Mouse (Mus musculus) limb, embryonic 13.5 days (tissue): ENCODE measurements around the gene Nckap5. TPM values are rescaled to one million over a fixed set of nuclear protein-coding genes. Genes with fewer than 3 reads are reported as not detected.

Experiments
- ATAC-seq: fragments of 200-750 bp; cut with Nextera tagmentation; 2 replicates; pipeline ENCODE4 v1.8.0; 2017; ENCODE audit warnings: low read depth, moderate number of reproducible peaks, moderate TSS enrichment; ENCODE audit not compliant: low FRiP score
- H3K27ac ChIP-seq: fragments of 300-500 bp; sonication (generic); 2 replicates; pipeline ENCODE4 v1.5.1; 2015; ENCODE audit warnings: inconsistent platforms, mild to moderate bottlenecking, moderate library complexity
- H3K27me3 ChIP-seq: fragments of 300-500 bp; sonication (generic); 2 replicates; pipeline ENCODE4 v1.6.1; 2015; ENCODE audit warnings: mild to moderate bottlenecking, inconsistent platforms
- H3K36me3 ChIP-seq: fragments of 300-500 bp; sonication (generic); 2 replicates; pipeline ENCODE4 v1.6.1; 2015; ENCODE audit warnings: inconsistent platforms, mild to moderate bottlenecking, moderate library complexity
- H3K4me1 ChIP-seq: fragments of 300-500 bp; sonication (generic); 2 replicates; pipeline ENCODE4 v1.6.1; 2015; ENCODE audit warnings: inconsistent platforms
- H3K4me2 ChIP-seq: fragments of 300-500 bp; sonication (generic); replicated peaks from 2 replicates; pipeline ENCODE4 v1.6.1; 2015; ENCODE audit warnings: inconsistent platforms, mild to moderate bottlenecking, moderate library complexity
- H3K4me3 ChIP-seq: fragments of 300-500 bp; sonication (generic); 2 replicates; pipeline ENCODE4 v1.5.1; 2015; ENCODE audit warnings: moderate library complexity, mild to moderate bottlenecking, inconsistent platforms
- H3K9ac ChIP-seq: fragments of 300-500 bp; sonication (generic); 2 replicates; pipeline ENCODE4 v1.6.1; 2015; ENCODE audit warnings: mild to moderate bottlenecking, inconsistent platforms
- H3K9me3 ChIP-seq: fragments of 300-500 bp; sonication (generic); 2 replicates; pipeline ENCODE4 v1.6.1; 2016; ENCODE audit warnings: inconsistent platforms
- WGBS: fragments of 180-500 bp; shearing (Covaris S2); methylation state at CpG from one replicate; pipeline ENCODE4 v1.1.7; 2015; 5-methylcytosine and 5-hydroxymethylcytosine counted together
- polyA plus RNA-seq: library from polyadenylated mRNA; unstranded; fragments of >200 nt; fragmentation: Nextera tagmentation; extraction: Ambion mirVana; gene quantifications from 2 replicates; pipeline ENCODE4 v1.2.1, GENCODE M21; 2015

The Nckap5 gene
- polyA plus RNA-seq, 1 experiment from 2014 or later = 13.5 TPM

- Histone ChIP-seq H3K9me3 (no peaks in the 10 kb centered on the region), H3K4me3 (no peak overlapping the region), H3K27ac (no peak overlapping the region), H3K27me3 (no peaks in the 10 kb centered on the region), H3K9ac (no peak overlapping the region), H3K4me1 (no peaks in the 10 kb centered on the region), H3K4me2 (no peak overlapping the region), H3K36me3 (no peaks in the 10 kb centered on the region)
- no peak for ATAC-seq
- WGBS = 89% methylated on average over 5 of the region's 5 CpGs
These were observed 357.6 kb downstream of the Nckap5 start for GRCm38 (mm10) chr1:126473044-126473443.

GRCm38 (mm10) chr1:126471419-126471818 lies 359.2 kb downstream of the Nckap5 start:
- Histone ChIP-seq H3K36me3 (no peaks in the 10 kb centered on the region), H3K4me2 (no peak overlapping the region), H3K27me3 (no peaks in the 10 kb centered on the region), H3K4me3 (no peak overlapping the region), H3K4me1 (no peaks in the 10 kb centered on the region), H3K27ac (no peak overlapping the region), H3K9me3 (no peaks in the 10 kb centered on the region), H3K9ac (no peak overlapping the region)
- ATAC-seq = no peak
- WGBS = 44% methylated on average over 2 of the region's 2 CpGs

GRCm38 (mm10) chr1:126470883-126471282 lies 359.7 kb downstream of the Nckap5 start:
- Histone ChIP-seq H3K27ac (no peak overlapping the region), H3K9me3 (no peaks in the 10 kb centered on the region), H3K4me2 (no peak overlapping the region), H3K4me3 (no peak overlapping the region), H3K9ac (no peak overlapping the region), H3K4me1 (no peaks in the 10 kb centered on the region), H3K27me3 (no peaks in the 10 kb centered on the region), H3K36me3 (no peaks in the 10 kb centered on the region)
- no peak for ATAC-seq
- 60% methylated on average over 2 of the region's 2 CpGs for WGBS

- no peak overlapping the region for H3K4me2 ChIP-seq
- WGBS = 67% methylated on average over 5 of the region's 5 CpGs
These were observed 360.6 kb downstream of the Nckap5 start for GRCm38 (mm10) chr1:126469818-126470544.

GRCm38 (mm10) chr1:126461527-126462354 lies 368.9 kb downstream of the Nckap5 start:
- WGBS = 78% methylated on average over 11 of the region's 11 CpGs
- no peak overlapping the region for H3K4me2 ChIP-seq

More at GRCm38 (mm10) chr1:126469818-126470544, 360.6 kb downstream of the Nckap5 start:
- H3K4me1 ChIP-seq = no peaks in the 10 kb centered on the region
- H3K9me3 ChIP-seq = no peaks in the 10 kb centered on the region
- no peak overlapping the region for H3K4me3 ChIP-seq
- no peaks in the 10 kb centered on the region for H3K27me3 ChIP-seq
- no peaks in the 10 kb centered on the region for H3K36me3 ChIP-seq
- no peak overlapping the region for H3K27ac ChIP-seq
- no peak for ATAC-seq
- H3K9ac ChIP-seq = no peak overlapping the region

GRCm38 (mm10) chr1:126457739-126458138 lies 372.9 kb downstream of the Nckap5 start:
- 80% methylated on average over 1 of the region's 1 CpGs for WGBS
- H3K4me1 ChIP-seq = peaks cover 6% of the 10 kb centered on the region; the same call in 1 of the 2 replicates

More at GRCm38 (mm10) chr1:126461527-126462354, 368.9 kb downstream of the Nckap5 start:
- no peak overlapping the region for H3K4me3 ChIP-seq
- ATAC-seq = no peak
- no peak overlapping the region for H3K27ac ChIP-seq
- peaks cover 3% of the 10 kb centered on the region; the same call in 1 of the 2 replicates for H3K4me1 ChIP-seq
- H3K9ac ChIP-seq = no peak overlapping the region
- no peaks in the 10 kb centered on the region for H3K9me3 ChIP-seq
- no peaks in the 10 kb centered on the region for H3K27me3 ChIP-seq
- H3K36me3 ChIP-seq = no peaks in the 10 kb centered on the region

GRCm38 (mm10) chr1:126454504-126455173 lies 376.0 kb downstream of the Nckap5 start:
- 0 out of 2 replicates have a peak, but pooled peaks cover 3% of the 10 kb centered on the region for H3K4me1 ChIP-seq
- ATAC-seq = no peak
- H3K4me3 ChIP-seq = no peak overlapping the region
- H3K27ac ChIP-seq = no peak overlapping the region
- H3K36me3 ChIP-seq = no peaks in the 10 kb centered on the region
- 69% methylated on average over 9 of the region's 9 CpGs for WGBS
- H3K9ac ChIP-seq = no peak overlapping the region
- H3K4me2 ChIP-seq = no peak overlapping the region
- H3K9me3 ChIP-seq = no peaks in the 10 kb centered on the region
- no peaks in the 10 kb centered on the region for H3K27me3 ChIP-seq

More at GRCm38 (mm10) chr1:126457739-126458138, 372.9 kb downstream of the Nckap5 start:
- Histone ChIP-seq H3K4me2 (no peak overlapping the region), H3K36me3 (no peaks in the 10 kb centered on the region), H3K9ac (no peak overlapping the region), H3K9me3 (no peaks in the 10 kb centered on the region), H3K4me3 (no peak overlapping the region), H3K27me3 (no peaks in the 10 kb centered on the region), H3K27ac (no peak overlapping the region)
- ATAC-seq = no peak

- H3K4me2 ChIP-seq = no peak overlapping the region
- no peak overlapping the region for H3K4me3 ChIP-seq
- no peak overlapping the region for H3K27ac ChIP-seq
- ATAC-seq = no peak
- 0 out of 2 replicates have a peak, but pooled peaks cover 3% of the 10 kb centered on the region for H3K4me1 ChIP-seq
- no peaks in the 10 kb centered on the region for H3K36me3 ChIP-seq
- H3K27me3 ChIP-seq = no peaks in the 10 kb centered on the region
- WGBS = 79% methylated on average over 9 of the region's 9 CpGs
- no peak overlapping the region for H3K9ac ChIP-seq
- H3K9me3 ChIP-seq = no peaks in the 10 kb centered on the region
These were observed 379.1 kb downstream of the Nckap5 start for GRCm38 (mm10) chr1:126451472-126451871.

GRCm38 (mm10) chr1:126449424-126449823 lies 381.2 kb downstream of the Nckap5 start:
- WGBS = 42% methylated on average over 2 of the region's 2 CpGs
- Histone ChIP-seq H3K9me3 (no peaks in the 10 kb centered on the region), H3K4me3 (no peak overlapping the region), H3K27ac (no peak overlapping the region), H3K4me1 (no peaks in the 10 kb centered on the region), H3K4me2 (no peak overlapping the region), H3K9ac (no peak overlapping the region), H3K36me3 (no peaks in the 10 kb centered on the region), H3K27me3 (no peaks in the 10 kb centered on the region)
- ATAC-seq = no peak

- 36% methylated on average over 2 of the region's 2 CpGs for WGBS
- Histone ChIP-seq H3K27me3 (no peaks in the 10 kb centered on the region), H3K4me1 (no peaks in the 10 kb centered on the region), H3K4me3 (no peak overlapping the region), H3K9me3 (no peaks in the 10 kb centered on the region), H3K9ac (no peak overlapping the region), H3K27ac (no peak overlapping the region), H3K36me3 (no peaks in the 10 kb centered on the region), H3K4me2 (no peak overlapping the region)
- ATAC-seq = no peak
These were observed 386.7 kb downstream of the Nckap5 start for GRCm38 (mm10) chr1:126443890-126444289.

GRCm38 (mm10) chr1:126442723-126443122 lies 387.9 kb downstream of the Nckap5 start:
- Histone ChIP-seq H3K27ac (no peak overlapping the region), H3K4me3 (no peak overlapping the region), H3K36me3 (no peaks in the 10 kb centered on the region), H3K4me2 (no peak overlapping the region), H3K9ac (no peak overlapping the region), H3K4me1 (no peaks in the 10 kb centered on the region), H3K27me3 (no peaks in the 10 kb centered on the region), H3K9me3 (no peaks in the 10 kb centered on the region)
- 86% methylated on average over 1 of the region's 1 CpGs for WGBS
- no peak for ATAC-seq
